Mouse (Mus musculus) inflammation-experienced regulatory T-cells (primary cell): ENCODE results near the gene Hist2h2be. TPM values are rescaled to one million over a fixed set of nuclear protein-coding genes. Genes with fewer than 3 reads are reported as not detected.

ENCODE experiments used
- polyA plus RNA-seq, 2 experiments: library from polyadenylated mRNA; unstranded; fragments of 100-300 nt; shearing (Covaris generic); gene quantifications; one replicate each; pipeline ENCODE4 v1.2.1; 2017

The Hist2h2be gene
- 1 to 10 TPM; 4.7 to 5.5 TPM for polyA plus RNA-seq

GRCm38 (mm10) chr3:96220765-96221639 lies at the start of gene Hist2h2be, which contains the start of gene Hist2h2ac:
TSS of gene Hist2h2be (plus strand) at chr3:96221119.
TSS of gene Hist2h2ac (minus strand) at chr3:96220880.

GRCm38 (mm10) chr3:96172197-96173178 lies 48.4 kb upstream of the Hist2h2be start, which contains the start of gene Sf3b4:
TSS of gene Sf3b4 (plus strand) at chr3:96172332.

GRCm38 (mm10) chr3:96180727-96181477 lies 40.0 kb upstream of the Hist2h2be start, which contains the start of gene Sv2a:
TSS of gene Sv2a (plus strand) at chr3:96181151.

DNA sequence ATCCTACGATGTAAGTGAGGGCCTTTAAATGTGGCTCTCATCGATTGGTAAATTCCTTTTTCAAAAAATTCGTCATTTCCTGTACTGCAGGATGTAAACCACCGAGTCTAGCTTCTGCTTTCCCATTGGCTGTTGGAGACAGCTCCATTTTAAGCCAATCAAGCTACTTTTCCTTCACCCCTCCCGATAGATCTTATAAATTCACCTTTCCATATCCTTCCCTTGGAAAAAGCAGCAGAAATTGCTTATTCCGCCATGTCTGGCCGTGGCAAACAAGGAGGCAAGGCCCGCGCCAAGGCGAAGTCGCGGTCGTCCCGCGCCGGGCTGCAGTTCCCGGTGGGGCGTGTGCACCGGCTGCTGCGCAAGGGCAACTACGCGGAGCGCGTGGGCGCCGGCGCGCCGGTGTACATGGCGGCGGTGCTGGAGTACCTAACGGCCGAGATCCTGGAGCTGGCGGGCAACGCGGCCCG lies 1.2 kb upstream of the Hist2h2be start, which contains the start of the genes Bola1 and Hist2h2ab:
Gene Bola1 (minus strand): TSS at position 49 of the 470 bp plus-strand sequence.
Gene Hist2h2ab (plus strand): TSS at position 205 of the 470 bp plus-strand sequence.

DNA sequence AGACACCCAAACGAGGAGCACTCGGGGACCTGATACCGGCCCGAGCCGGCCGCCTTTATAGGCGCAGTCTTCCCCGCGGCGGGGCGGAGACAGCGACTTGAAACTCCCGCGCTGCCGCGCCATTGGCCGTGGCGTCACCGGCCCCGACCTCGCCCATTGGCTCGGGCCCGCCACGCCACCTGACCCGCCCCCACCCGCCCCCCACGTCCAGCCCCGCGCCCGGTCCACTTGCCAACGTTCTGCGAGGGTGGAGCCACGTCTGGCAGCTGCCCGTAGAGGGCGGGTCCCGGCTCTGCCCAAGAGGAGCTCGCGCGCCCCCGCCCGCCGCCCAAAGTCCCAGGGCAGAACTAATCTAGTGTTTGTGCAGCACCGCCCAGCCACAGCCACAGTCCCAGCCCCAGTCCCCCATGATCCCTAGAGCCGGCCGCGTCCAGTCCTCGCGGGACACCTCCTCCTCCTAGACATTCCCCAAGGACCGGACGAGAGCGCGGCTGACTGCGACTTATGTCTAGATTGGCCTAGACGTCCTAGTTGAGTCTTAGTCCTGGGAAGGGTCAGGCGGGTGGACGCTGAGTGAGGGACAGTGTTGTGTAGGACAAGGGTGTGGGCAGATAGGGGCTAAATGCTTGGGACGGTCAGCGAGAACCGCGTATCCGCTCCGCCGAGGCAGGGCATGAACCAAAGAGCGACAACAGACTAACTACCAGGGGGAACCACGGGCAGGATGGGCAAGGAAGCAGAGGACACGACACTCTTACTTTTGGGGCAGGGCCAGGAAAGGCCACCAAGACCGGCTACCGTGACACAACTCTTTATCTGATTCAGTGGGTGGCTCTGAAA lies 18.3 kb downstream of the Hist2h2be start, which contains the start of gene Hist2h3c2:
Gene Hist2h3c2 (minus strand): TSS at position 174 of the 840 bp plus-strand sequence.

DNA sequence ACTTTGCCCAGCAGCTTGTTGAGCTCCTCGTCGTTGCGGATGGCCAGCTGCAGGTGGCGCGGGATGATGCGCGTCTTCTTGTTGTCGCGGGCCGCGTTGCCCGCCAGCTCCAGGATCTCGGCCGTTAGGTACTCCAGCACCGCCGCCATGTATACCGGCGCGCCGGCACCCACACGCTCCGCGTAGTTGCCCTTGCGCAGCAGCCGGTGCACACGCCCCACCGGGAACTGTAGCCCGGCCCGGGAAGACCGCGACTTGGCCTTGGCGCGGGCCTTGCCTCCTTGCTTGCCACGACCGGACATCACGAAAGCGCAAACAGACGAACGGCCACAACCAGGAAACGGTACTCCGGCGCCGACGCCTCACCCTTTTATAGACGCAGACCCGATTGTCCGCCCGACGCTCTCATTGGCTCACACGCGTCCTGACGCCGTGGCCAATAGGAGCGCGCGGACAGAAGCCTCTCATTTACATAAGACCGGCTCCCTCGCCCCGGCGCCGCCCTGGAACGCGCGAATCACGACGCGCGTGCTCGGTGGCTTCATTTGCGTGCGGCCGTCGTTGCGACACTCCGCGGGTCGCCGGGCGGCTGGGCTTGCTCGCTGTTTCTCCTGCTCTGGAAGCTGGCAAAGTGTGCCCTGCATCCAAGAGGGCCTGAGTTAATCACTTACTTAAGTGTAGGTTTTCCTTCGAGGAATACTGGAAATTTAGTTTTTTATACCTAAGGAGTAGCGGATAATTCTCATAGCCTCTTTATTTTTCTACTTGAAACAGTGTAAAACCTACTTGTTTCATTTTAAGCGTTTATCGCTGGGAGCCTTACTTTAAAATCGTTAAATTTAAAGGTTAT lies 19.3 kb downstream of the Hist2h2be start, which contains the start of gene Hist2h2aa2:
Gene Hist2h2aa2 (minus strand): TSS at position 328 of the 850 bp plus-strand sequence.

DNA sequence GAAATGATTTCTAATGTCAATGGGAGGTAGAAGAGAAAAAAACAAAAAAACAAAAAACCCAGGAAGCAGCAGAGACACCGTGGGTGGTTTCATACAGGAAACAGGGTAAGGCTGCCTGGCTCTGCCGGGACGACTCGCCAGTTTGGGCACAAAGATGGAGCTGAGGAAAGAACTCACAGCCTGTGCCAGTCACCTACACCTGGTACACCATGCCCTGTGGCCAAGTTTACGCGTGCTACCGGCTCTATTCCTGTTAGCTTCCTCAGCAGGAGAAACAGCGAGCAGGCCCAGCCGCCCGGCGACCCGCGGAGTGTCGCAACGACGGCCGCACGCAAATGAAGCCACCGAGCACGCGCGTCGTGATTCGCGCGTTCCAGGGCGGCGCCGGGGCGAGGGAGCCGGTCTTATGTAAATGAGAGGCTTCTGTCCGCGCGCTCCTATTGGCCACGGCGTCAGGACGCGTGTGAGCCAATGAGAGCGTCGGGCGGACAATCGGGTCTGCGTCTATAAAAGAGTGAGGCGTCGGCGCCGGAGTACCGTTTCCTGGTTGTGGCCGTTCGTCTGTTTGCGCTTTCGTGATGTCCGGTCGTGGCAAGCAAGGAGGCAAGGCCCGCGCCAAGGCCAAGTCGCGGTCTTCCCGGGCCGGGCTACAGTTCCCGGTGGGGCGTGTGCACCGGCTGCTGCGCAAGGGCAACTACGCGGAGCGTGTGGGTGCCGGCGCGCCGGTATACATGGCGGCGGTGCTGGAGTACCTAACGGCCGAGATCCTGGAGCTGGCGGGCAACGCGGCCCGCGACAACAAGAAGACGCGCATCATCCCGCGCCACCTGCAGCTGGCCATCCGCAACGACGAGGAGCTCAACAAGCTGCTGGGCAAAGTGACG lies 24.3 kb downstream of the Hist2h2be start, which contains the start of gene Hist2h2aa1:
Gene Hist2h2aa1 (plus strand): TSS at position 495 of the 884 bp plus-strand sequence.

GRCm38 (mm10) chr3:96246427-96246856 lies 25.5 kb downstream of the Hist2h2be start, which contains the start of gene Hist2h3c1:
TSS of gene Hist2h3c1 (plus strand) at chr3:96246685.

DNA sequence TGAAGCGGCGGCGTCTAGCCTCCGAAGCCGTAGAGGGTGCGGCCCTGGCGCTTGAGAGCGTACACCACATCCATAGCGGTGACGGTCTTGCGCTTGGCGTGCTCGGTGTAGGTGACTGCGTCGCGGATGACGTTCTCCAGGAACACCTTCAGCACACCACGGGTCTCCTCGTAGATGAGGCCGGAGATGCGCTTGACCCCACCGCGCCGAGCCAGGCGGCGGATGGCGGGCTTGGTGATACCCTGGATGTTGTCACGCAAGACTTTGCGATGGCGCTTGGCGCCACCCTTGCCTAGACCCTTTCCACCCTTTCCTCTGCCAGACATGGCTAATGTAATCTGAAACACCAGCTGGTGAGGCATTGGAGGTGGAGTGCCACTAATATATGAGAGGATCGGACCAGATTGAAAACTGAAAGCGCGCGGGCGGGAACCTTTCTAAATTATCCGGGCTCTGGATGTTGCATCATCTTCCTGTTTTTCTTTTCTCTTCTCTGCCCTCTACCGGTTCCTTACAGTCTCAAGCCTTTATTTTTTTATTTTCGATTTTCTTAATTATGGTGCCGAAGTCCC lies 42.1 kb downstream of the Hist2h2be start, which contains the start of gene Hist2h4:
Gene Hist2h4 (minus strand): TSS at position 333 of the 572 bp plus-strand sequence.

DNA sequence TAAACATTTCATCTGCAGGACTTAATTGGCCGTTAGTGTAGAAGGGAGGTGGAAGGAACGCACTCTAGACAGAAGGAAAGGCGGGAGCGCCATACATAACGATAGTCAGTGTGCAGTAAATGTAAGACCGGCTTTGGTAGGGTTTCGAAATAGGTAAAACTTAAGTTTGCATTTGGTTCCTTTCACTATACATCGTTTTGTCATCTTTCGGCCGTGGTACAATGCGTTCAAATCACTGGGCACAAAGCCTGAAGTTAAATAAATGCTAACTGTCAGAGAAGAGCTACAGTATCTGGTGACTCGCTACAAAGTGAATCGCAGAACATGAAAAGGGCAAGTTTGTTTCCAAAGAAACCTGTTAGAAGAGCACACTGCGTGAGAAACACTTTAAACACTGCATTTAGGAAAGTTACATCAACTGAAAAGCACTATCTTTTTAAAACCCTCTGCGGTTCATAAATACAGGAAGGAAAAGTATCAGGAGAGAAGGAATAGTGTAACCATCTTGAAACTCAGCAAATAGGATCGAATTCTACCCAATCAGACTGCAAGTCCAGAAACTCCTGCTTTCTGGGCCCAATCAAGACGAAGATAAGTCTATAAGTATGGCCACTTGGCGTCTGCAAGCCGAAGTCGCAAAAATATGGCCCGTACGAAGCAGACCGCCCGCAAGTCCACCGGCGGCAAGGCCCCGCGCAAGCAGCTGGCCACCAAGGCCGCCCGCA lies 47.3 kb downstream of the Hist2h2be start, which contains the start of gene Hist2h3b:
Gene Hist2h3b (plus strand): TSS at position 604 of the 725 bp plus-strand sequence.

DNA sequence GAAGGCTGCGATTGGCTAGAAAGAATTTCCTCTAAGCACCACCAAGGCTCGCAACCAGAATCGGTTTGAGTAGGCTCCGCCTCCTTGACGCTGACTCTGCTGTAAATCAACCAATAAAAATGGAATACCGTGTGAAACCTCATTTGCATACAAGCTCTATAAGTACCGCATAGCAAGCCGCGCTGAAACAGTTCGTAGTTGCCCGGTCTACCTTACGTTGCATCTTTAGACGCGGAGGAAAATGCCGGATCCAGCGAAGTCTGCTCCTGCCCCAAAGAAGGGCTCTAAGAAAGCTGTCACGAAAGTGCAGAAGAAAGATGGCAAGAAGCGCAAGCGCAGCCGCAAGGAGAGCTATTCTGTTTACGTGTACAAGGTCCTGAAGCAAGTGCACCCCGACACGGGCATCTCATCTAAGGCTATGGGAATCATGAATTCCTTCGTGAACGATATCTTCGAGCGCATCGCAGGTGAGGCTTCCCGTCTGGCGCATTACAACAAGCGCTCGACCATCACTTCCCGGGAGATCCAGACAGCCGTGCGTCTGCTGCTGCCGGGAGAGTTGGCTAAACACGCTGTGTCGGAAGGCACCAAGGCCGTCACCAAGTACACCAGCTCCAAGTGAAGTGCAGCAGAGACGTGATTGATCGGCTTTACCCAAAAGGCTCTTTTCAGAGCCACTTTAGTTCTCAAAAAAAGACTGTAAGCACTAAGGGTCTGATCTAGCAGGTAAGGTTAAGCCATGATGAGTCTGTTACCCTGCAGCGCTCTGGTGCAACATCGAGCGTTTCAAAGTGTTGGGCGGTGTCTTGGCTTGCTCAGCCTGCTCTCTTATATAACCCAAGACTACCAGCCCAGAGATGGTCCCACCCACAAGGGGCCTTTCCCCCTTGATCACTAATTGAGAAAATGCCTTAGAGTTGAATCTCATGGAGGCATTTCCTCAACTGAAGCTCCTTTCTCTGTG lies 48.9 kb downstream of the Hist2h2be start, which contains the start of gene Hist2h2bb:
Gene Hist2h2bb (plus strand): TSS at position 242 of the 964 bp plus-strand sequence.

